Mouse (Mus musculus) liver, embryonic 14.5 days (tissue): ENCODE results near the gene Tmie.

Source experiments
- CTCF ChIP-seq: IDR thresholded peaks from 2 replicates; pipeline ENCODE4 v1.5.1; 2016; ENCODE audit warnings: antibody characterized with exemption, low read depth, control low read depth
- EP300 ChIP-seq: IDR thresholded peaks from 2 replicates; pipeline ENCODE4 v1.6.1; 2016; ENCODE audit warnings: antibody characterized with exemption, low read depth

DNA sequence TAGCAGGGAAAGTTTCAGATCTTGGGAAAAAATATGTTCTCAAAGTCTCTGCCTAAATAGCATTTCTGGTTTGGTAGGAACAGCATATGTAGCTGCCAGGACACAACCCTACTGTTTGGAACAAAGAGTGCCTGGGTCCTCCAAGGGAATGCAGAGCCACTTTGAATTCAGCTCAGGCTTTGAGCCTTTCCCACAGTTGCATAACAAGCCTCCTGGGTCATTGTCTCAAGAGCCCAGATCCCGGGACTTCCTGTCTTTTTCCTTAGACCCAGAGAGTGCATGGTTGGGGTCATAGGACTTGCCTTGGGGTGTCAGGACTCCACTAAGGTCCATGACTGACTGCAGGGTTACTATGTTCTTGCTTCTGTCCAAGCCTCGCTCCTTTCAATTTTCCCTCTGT lies 43.8 kb downstream of the Tmie start:
- TF ChIP-seq CTCF (no peak), EP300 (no peak)
